Mouse (Mus musculus): ENCODE results near the gene Spag5.

DNA sequence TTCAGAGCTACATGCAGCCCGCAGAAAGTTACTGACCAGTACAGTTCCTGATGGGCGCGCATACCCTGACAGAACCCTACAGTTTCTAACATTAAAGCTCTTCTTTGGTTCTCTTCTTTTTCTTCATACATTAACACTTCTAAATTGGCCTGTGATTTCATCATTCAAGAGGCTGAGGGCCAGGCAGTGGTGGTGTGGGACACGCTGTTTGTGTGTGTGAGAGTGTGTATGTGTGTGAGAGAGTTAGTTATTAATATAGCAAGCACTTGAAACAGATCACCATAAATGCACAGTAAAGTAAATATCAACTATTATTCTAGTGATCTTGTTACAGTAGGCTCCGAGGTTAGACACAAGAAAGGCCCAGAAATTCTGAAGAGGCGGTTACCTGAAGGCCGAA, 412 bp upstream of the Spag5 start:
- TF ChIP-seq POLR2A (IDR thresholded peaks at IDR 0.05; ENCODE audit: low read depth, low read length) (no peak), CTCF (IDR thresholded peaks at IDR 0.05; ENCODE audit: borderline replicate concordance, insufficient read depth, low read length) (no peak)

All from embryonic fibroblast, embryonic 13.5 days (primary cell).